ENCODE assay signal across 8 mouse cellular contexts in genomic region chr19:34877898-34878602, GRCm38 (mm10). TPM values are rescaled to one million over a fixed set of nuclear protein-coding genes. Genes with fewer than 3 reads are reported as not detected.
DNase-seq lines count a peak whose midpoint lies in the region; ATAC-seq and TF ChIP-seq lines count a peak whose summit lies in the region.

No protein-coding gene starts in this region.

- peak overlapping the region; percentile 71 for H3K27ac ChIP-seq in ES-Bruce4 (ENCODE audit: insufficient read depth, low read length)
- peak overlapping the region; percentile 98 for H3K27ac ChIP-seq in forebrain, embryonic 13.5 days
- H3K27ac ChIP-seq in liver, postnatal 0 days (ENCODE audit: low read depth), result peak overlapping the region; percentile 99

- H3K36me3 ChIP-seq in ES-Bruce4 (ENCODE audit: control insufficient read depth, insufficient read depth, low read length, poor library complexity, severe bottlenecking), result no peaks in the 10 kb centered on the region
- no peaks in the 10 kb centered on the region for H3K36me3 ChIP-seq in forebrain, embryonic 13.5 days (ENCODE audit: poor library complexity, severe bottlenecking)
- no peaks in the 10 kb centered on the region for H3K36me3 ChIP-seq in liver, postnatal 0 days (replicated peaks; ENCODE audit: insufficient read depth, low read length)

- H3K27me3 ChIP-seq in ES-Bruce4 (ENCODE audit: control insufficient read depth, insufficient read depth, low read length, poor library complexity, severe bottlenecking), result peaks cover 2% of the 10 kb centered on the region; the same call in 1 of the 2 replicates
- H3K27me3 ChIP-seq in forebrain, embryonic 13.5 days, result no peaks in the 10 kb centered on the region
- no peaks in the 10 kb centered on the region for H3K27me3 ChIP-seq in liver, postnatal 0 days (ENCODE audit: insufficient read depth, low read length)

- intact Hi-C loops in heart, postnatal 10 days (cut with DNase I), result loop anchor here (1.0 to 5.0 kb wide), 4 partner anchors 22 to 211 kb away; no protein-coding TSS in a partner anchor

- H3K4me2 ChIP-seq in forebrain, embryonic 13.5 days, result peak overlapping the region; percentile 74
- H3K4me2 ChIP-seq in liver, postnatal 0 days (ENCODE audit: low read depth, low read length), result peak overlapping the region; percentile 94

- no peak for TF ChIP-seq CTCF in ES-Bruce4 (IDR thresholded peaks at IDR 0.05; ENCODE audit: low read depth, low read length)
- peak; percentile 51 for TF ChIP-seq CTCF in liver, postnatal 0 days (IDR thresholded peaks at IDR 0.05; ENCODE audit: low read depth)

- peak; percentile 90 to 92 for DNase-seq in heart, postnatal 10 days
- peak; percentile 93 for DNase-seq in large intestine, adult 2 months (ENCODE audit: low read depth, low spot score)
- peak; percentile 84 for DNase-seq in liver, postnatal 0 days
- peak; percentile 58 to 71 for DNase-seq in thymus, adult 18-20 months

- TF ChIP-seq POLR2A in ES-Bruce4 (IDR thresholded peaks at IDR 0.05; ENCODE audit: insufficient read depth, low read length), result peak; percentile 72

- ATAC-seq in cerebellum, adult (ENCODE audit: insufficient number of reproducible peaks, low FRiP score, low TSS enrichment), result peak; percentile 86
- ATAC-seq in forebrain, embryonic 13.5 days, result peak; percentile 98
- ATAC-seq in liver, postnatal 0 days, result peak; percentile 92
- peak; percentile 91 for ATAC-seq in neutrophil, adult 5-6 weeks (ENCODE audit: extremely low read depth, insufficient number of reproducible peaks, low FRiP score, poor library complexity, severe bottlenecking)

- H3K9me3 ChIP-seq in ES-Bruce4 (replicated peaks; ENCODE audit: control insufficient read depth, insufficient read depth, low read length, poor library complexity, severe bottlenecking), result no peaks in the 10 kb centered on the region
- H3K9me3 ChIP-seq in forebrain, embryonic 13.5 days (replicated peaks), result no peaks in the 10 kb centered on the region
- no peaks in the 10 kb centered on the region for H3K9me3 ChIP-seq in liver, postnatal 0 days (ENCODE audit: low read length)

- peak overlapping the region; percentile 85 for H3K4me3 ChIP-seq in ES-Bruce4 (ENCODE audit: low read depth, low read length)
- H3K4me3 ChIP-seq in forebrain, embryonic 13.5 days, result peak overlapping the region; percentile 89
- H3K4me3 ChIP-seq in liver, postnatal 0 days (ENCODE audit: low read depth, low read length), result peak overlapping the region; percentile 89

- no peak for TF ChIP-seq EP300 in ES-Bruce4 (IDR thresholded peaks at IDR 0.05; ENCODE audit: insufficient read depth, low read depth, low read length)
- TF ChIP-seq EP300 in liver, postnatal 0 days (IDR thresholded peaks at IDR 0.05; ENCODE audit: low read depth), result peak; percentile 62; the same call in 1 of the 2 replicates

- H3K9ac ChIP-seq in ES-Bruce4 (ENCODE audit: low read depth, poor library complexity, severe bottlenecking), result peak overlapping the region; percentile 97
- H3K9ac ChIP-seq in forebrain, embryonic 13.5 days, result peak overlapping the region; percentile 96
- peak overlapping the region; percentile 90 for H3K9ac ChIP-seq in liver, postnatal 0 days (replicated peaks)

- WGBS in forebrain, embryonic 13.5 days, result under 1% methylated on average over 44 of the region's 45 CpGs
- WGBS in large intestine, adult 2 months, result under 1% methylated on average over 44 of the region's 45 CpGs
- under 1% methylated on average over 44 of the region's 45 CpGs for WGBS in liver, postnatal 0 days (ENCODE audit: insufficient replicate concordance)

- no peaks in the 10 kb centered on the region for H3K4me1 ChIP-seq in ES-Bruce4 (ENCODE audit: control insufficient read depth, insufficient read depth, low read length)
- peaks cover 21% of the 10 kb centered on the region for H3K4me1 ChIP-seq in forebrain, embryonic 13.5 days
- H3K4me1 ChIP-seq in liver, postnatal 0 days (ENCODE audit: insufficient read depth), result peaks cover 12% of the 10 kb centered on the region; the same call in 1 of the 2 replicates

RNA-seq across cellular contexts. Expression of gene Pank1, which starts 1.2 kb away (rescaled TPM):
- 7.4 and 8.7 TPM in 2 replicates for polyA plus RNA-seq in ES-Bruce4 (2011; ENCODE audit: insufficient read depth, insufficient read length, low read depth, missing spikeins)
- polyA plus RNA-seq in forebrain, embryonic 13.5 days (2015; fragmentation: Nextera tagmentation; extraction: Ambion mirVana), result 5.8 and 6.7 TPM in 2 replicates
- total RNA-seq in heart, postnatal 10 days (2021), result 10 to 100 TPM; 30.3 to 41.0 TPM
- 1.9 and 2.0 TPM in 2 replicates for polyA plus RNA-seq in large intestine, adult 2 months (2012; rRNA removed)
- 44.5 and 48.4 TPM in 2 replicates for polyA plus RNA-seq in liver, postnatal 0 days (2015; fragmentation: Nextera tagmentation; extraction: Ambion mirVana)
- 2.7 and 4.1 TPM in 2 replicates for total RNA-seq in neutrophil, adult 5-6 weeks (2017)

RNA-seq across cellular contexts. Expression of gene Kif20b, which starts 44.1 kb away (rescaled TPM):
- 133 and 144 TPM in 2 replicates for polyA plus RNA-seq in ES-Bruce4 (2011; ENCODE audit: insufficient read depth, insufficient read length, low read depth, missing spikeins)
- 62.9 and 66.2 TPM in 2 replicates for polyA plus RNA-seq in forebrain, embryonic 13.5 days (2015; fragmentation: Nextera tagmentation; extraction: Ambion mirVana)
- total RNA-seq in heart, postnatal 10 days (2021), result 1 to 10 TPM; 8.2 to 9.9 TPM
- 0.50 and 1.1 TPM in 2 replicates for polyA plus RNA-seq in large intestine, adult 2 months (2012; rRNA removed)
- polyA plus RNA-seq in liver, postnatal 0 days (2015; fragmentation: Nextera tagmentation; extraction: Ambion mirVana), result 13.9 and 18.0 TPM in 2 replicates
- 16.5 and 18.4 TPM in 2 replicates for total RNA-seq in neutrophil, adult 5-6 weeks (2017)

Comparison
In these comparisons a context has a peak if more than half of its experiments do, and no peak if none do; other contexts are left out.
1. Peak in every context shown above with its lines: DNase-seq, ATAC-seq, H3K4me3 ChIP-seq and H3K27ac ChIP-seq.